Mouse (Mus musculus) WW6 (cell line): Measurements from ENCODE around the gene Top2a.
A peak's percentile ranks its signal among the peaks of the same experiment; 100 is the strongest.
"Not testable (repeated sequence)": the region's sequence is repeated elsewhere in the genome, so short reads cannot be mapped to it uniquely, and the experiment has no call there.

Source experiments
- DNase-seq: peaks from one replicate; pipeline ENCODE4 v3.0.0-alpha.2; 2013; ENCODE audit warnings: low read depth, low spot score

The Top2a gene

GRCm38 (mm10) chr11:99041051-99041729 lies 17.2 kb upstream of the Top2a start, which contains the start of gene Igfbp4:
Gene Igfbp4, plus strand, starts transcription at chr11:99041244.
- no peak for DNase-seq

- no peak for DNase-seq
Observed at GRCm38 (mm10) chr11:99040346-99040974, 16.5 kb upstream of the Top2a start.

GRCm38 (mm10) chr11:99039782-99040181 lies 15.8 kb upstream of the Top2a start:
- peak; percentile 95 for DNase-seq

GRCm38 (mm10) chr11:99036254-99036653 lies 12.3 kb upstream of the Top2a start:
- no peak for DNase-seq

- no peak for DNase-seq
Observed at GRCm38 (mm10) chr11:99035350-99035749, 11.4 kb upstream of the Top2a start.

- DNase-seq, result no peak
Observed at GRCm38 (mm10) chr11:99026899-99027440, 3.0 kb upstream of the Top2a start.

GRCm38 (mm10) chr11:99025878-99026277 lies 1.9 kb upstream of the Top2a start:
- peak; percentile 58 for DNase-seq

- no peak for DNase-seq
Observed at GRCm38 (mm10) chr11:99024468-99025134, 612 bp upstream of the Top2a start.

GRCm38 (mm10) chr11:99023094-99023493 lies 895 bp downstream of the Top2a start:
- DNase-seq, result no peak

GRCm38 (mm10) chr11:99022384-99022933 lies 1.5 kb downstream of the Top2a start:
- no peak for DNase-seq

GRCm38 (mm10) chr11:99019844-99020243 lies 4.1 kb downstream of the Top2a start:
- DNase-seq, result no peak

- no peak for DNase-seq
Observed at GRCm38 (mm10) chr11:99013856-99014255, 10.1 kb downstream of the Top2a start.

GRCm38 (mm10) chr11:99010706-99011105 lies 13.3 kb downstream of the Top2a start:
- no peak for DNase-seq

- no peak for DNase-seq
Observed at GRCm38 (mm10) chr11:99010124-99010523, 13.9 kb downstream of the Top2a start.

- no peak for DNase-seq
Observed at GRCm38 (mm10) chr11:99006788-99007187, 17.2 kb downstream of the Top2a start.

GRCm38 (mm10) chr11:98999243-98999642 lies 24.7 kb downstream of the Top2a start:
- no peak for DNase-seq

- DNase-seq, result no peak
Observed at GRCm38 (mm10) chr11:98998776-98999175, 25.2 kb downstream of the Top2a start.

GRCm38 (mm10) chr11:98997659-98998058 lies 26.3 kb downstream of the Top2a start:
- no peak for DNase-seq

GRCm38 (mm10) chr11:98995987-98996386 lies 28.0 kb downstream of the Top2a start:
- no peak for DNase-seq

- DNase-seq, result no peak
Observed at GRCm38 (mm10) chr11:98990866-98991265, 33.1 kb downstream of the Top2a start.

GRCm38 (mm10) chr11:98988260-98988659 lies 35.7 kb downstream of the Top2a start:
- not testable (repeated sequence) for DNase-seq

GRCm38 (mm10) chr11:98985542-98985941 lies 38.4 kb downstream of the Top2a start:
- no peak for DNase-seq
